ENCODE assay signal across 11 mouse cellular contexts in genomic region chr4:134641711-134642516, GRCm38 (mm10).
A peak's percentile ranks its signal among the peaks of the same experiment; 100 is the strongest.
DNase-seq lines count a peak whose midpoint lies in the region; ATAC-seq and TF ChIP-seq lines count a peak whose summit lies in the region.
"Had no signal": no experiment of that assay in that cellular context is flagged by ENCODE, and none has a peak within 500 bp of the region (broad histone marks: within the 10 kb centered on the region; RNA-seq: fewer than 3 reads in every experiment).

No protein-coding gene starts in this region.

- DNase-seq in heart, embryonic 10.5 days (ENCODE audit: low spot score), result no peak
- no peak for DNase-seq in heart, adult 8-10 months (ENCODE audit: low spot score)
- peak; percentile 19 for DNase-seq in thymus, adult 2 months
- DNase-seq in thymus, adult 18-20 months, result no peak
- no peak for DNase-seq in kidney, postnatal 14 days
- DNase-seq in kidney, adult 2 months, result no peak
- DNase-seq: spleen, adult 18-20 months had no signal

- WGBS in heart, embryonic 10.5 days, result 84% methylated on average over 30 of the region's 30 CpGs
- WGBS in thymus, adult 2 months, result 38% methylated on average over 30 of the region's 30 CpGs
- WGBS in neural tube, embryonic 14.5 days, result 79% methylated on average over 30 of the region's 30 CpGs
- 80% methylated on average over 30 of the region's 30 CpGs for WGBS in kidney, adult 2 months
- 79% methylated on average over 30 of the region's 30 CpGs for WGBS in kidney, embryonic 15.5 days

- no peak for ATAC-seq in neural tube, embryonic 14.5 days (ENCODE audit: low read depth)
- no peak for ATAC-seq in kidney, embryonic 15.5 days (replicated peaks; ENCODE audit: low FRiP score)

- no peak for TF ChIP-seq POLR2A in thymus, adult 2 months (IDR thresholded peaks at IDR 0.05; ENCODE audit: control insufficient read depth, extremely low read depth, insufficient read depth, low read length, poor library complexity)
- TF ChIP-seq POLR2A in kidney, adult 2 months (IDR thresholded peaks at IDR 0.05; ENCODE audit: low read depth, low read length), result no peak

- H3K4me3 ChIP-seq in heart, embryonic 10.5 days, result no peak overlapping the region
- H3K4me3 ChIP-seq in thymus, adult 2 months (ENCODE audit: control insufficient read depth, insufficient read depth, low read length), result no peak overlapping the region
- no peak overlapping the region for H3K4me3 ChIP-seq in neural tube, embryonic 14.5 days (ENCODE audit: low read depth, low read length)
- no peak overlapping the region for H3K4me3 ChIP-seq in kidney, adult 2 months (ENCODE audit: insufficient read depth, low read depth, low read length)
- no peak overlapping the region for H3K4me3 ChIP-seq in kidney, embryonic 15.5 days (replicated peaks)
- H3K4me3 ChIP-seq: lung, embryonic 15.5 days had no signal

- no peak overlapping the region for H3K4me2 ChIP-seq in neural tube, embryonic 14.5 days (ENCODE audit: low read depth, low read length)
- H3K4me2 ChIP-seq in kidney, embryonic 15.5 days, result no peak overlapping the region
- H3K4me2 ChIP-seq: lung, embryonic 15.5 days had no signal

- H3K27me3 ChIP-seq in heart, embryonic 10.5 days (ENCODE audit: insufficient read depth, poor library complexity, severe bottlenecking), result no peaks in the 10 kb centered on the region
- H3K27me3 ChIP-seq in thymus, adult 2 months (ENCODE audit: control insufficient read depth, insufficient read depth, low read length), result no peaks in the 10 kb centered on the region
- H3K27me3 ChIP-seq in neural tube, embryonic 14.5 days (ENCODE audit: control insufficient read depth, insufficient read depth, low read length), result no peaks in the 10 kb centered on the region
- no peaks in the 10 kb centered on the region for H3K27me3 ChIP-seq in kidney, adult 2 months (replicated peaks; ENCODE audit: control insufficient read depth, insufficient read depth, low read length)
- H3K27me3 ChIP-seq in kidney, embryonic 15.5 days, result no peaks in the 10 kb centered on the region
- H3K27me3 ChIP-seq: CH12.LX; lung, embryonic 15.5 days had no signal

- no peak for TF ChIP-seq CTCF in thymus, adult 2 months (IDR thresholded peaks at IDR 0.05; ENCODE audit: borderline replicate concordance, control insufficient read depth, extremely low read depth, insufficient read depth, low read length, poor library complexity)
- TF ChIP-seq CTCF in kidney, adult 2 months (conservative IDR thresholded peaks at IDR 0.05; ENCODE audit: insufficient read depth, insufficient read length, low read depth, low read length), result no peak

- H3K27ac ChIP-seq in heart, embryonic 10.5 days, result peak overlapping the region; percentile 44; the same call in 1 of the 2 replicates
- peak overlapping the region; percentile 14; the same call in 1 of the 2 replicates for H3K27ac ChIP-seq in thymus, adult 2 months (ENCODE audit: control insufficient read depth, insufficient read depth, low read length)
- 0 out of 2 replicates have a peak overlapping the region, but pooled peaks have one; percentile 4 for H3K27ac ChIP-seq in neural tube, embryonic 14.5 days (ENCODE audit: low read depth, low read length)
- no peak overlapping the region for H3K27ac ChIP-seq in kidney, adult 2 months (ENCODE audit: insufficient read depth, low read depth, low read length)
- no peak overlapping the region for H3K27ac ChIP-seq in kidney, embryonic 15.5 days
- H3K27ac ChIP-seq: lung, embryonic 15.5 days had no signal

- peak overlapping the region; percentile 16; the same call in 1 of the 2 replicates for H3K9ac ChIP-seq in neural tube, embryonic 14.5 days (replicated peaks; ENCODE audit: low read depth, low read length)
- no peak overlapping the region for H3K9ac ChIP-seq in kidney, embryonic 15.5 days
- H3K9ac ChIP-seq: lung, embryonic 15.5 days had no signal

- H3K9me3 ChIP-seq in heart, embryonic 10.5 days, result no peaks in the 10 kb centered on the region
- H3K9me3 ChIP-seq in neural tube, embryonic 14.5 days (ENCODE audit: control insufficient read depth, low read length), result no peaks in the 10 kb centered on the region
- 0 out of 2 replicates have a peak, but pooled peaks cover 2% of the 10 kb centered on the region for H3K9me3 ChIP-seq in kidney, embryonic 15.5 days (replicated peaks)

- peaks cover 13% of the 10 kb centered on the region; the same call in 1 of the 2 replicates for H3K36me3 ChIP-seq in heart, embryonic 10.5 days
- H3K36me3 ChIP-seq in thymus, adult 2 months (ENCODE audit: control insufficient read depth, insufficient read depth, low read length), result no peaks in the 10 kb centered on the region
- H3K36me3 ChIP-seq in neural tube, embryonic 14.5 days (ENCODE audit: control insufficient read depth, insufficient read depth, low read length), result no peaks in the 10 kb centered on the region
- H3K36me3 ChIP-seq in kidney, adult 2 months (ENCODE audit: control insufficient read depth, insufficient read depth, low read length), result no peaks in the 10 kb centered on the region
- H3K36me3 ChIP-seq in kidney, embryonic 15.5 days, result no peaks in the 10 kb centered on the region
- H3K36me3 ChIP-seq: lung, embryonic 15.5 days had no signal

- peaks cover 58% of the 10 kb centered on the region for H3K4me1 ChIP-seq in heart, embryonic 10.5 days
- H3K4me1 ChIP-seq in thymus, adult 2 months (replicated peaks; ENCODE audit: control insufficient read depth, insufficient read depth, low read length), result peaks cover 27% of the 10 kb centered on the region
- H3K4me1 ChIP-seq in neural tube, embryonic 14.5 days (ENCODE audit: control insufficient read depth, insufficient read depth, low read length), result no peaks in the 10 kb centered on the region
- no peaks in the 10 kb centered on the region for H3K4me1 ChIP-seq in kidney, adult 2 months (ENCODE audit: control insufficient read depth, insufficient read depth, low read length)
- H3K4me1 ChIP-seq in kidney, embryonic 15.5 days, result 0 out of 2 replicates have a peak, but pooled peaks cover 12% of the 10 kb centered on the region
- H3K4me1 ChIP-seq: lung, embryonic 15.5 days had no signal

Comparison
In these comparisons a context has a peak if more than half of its experiments do, and no peak if none do; other contexts are left out.
1. H3K27ac ChIP-seq: peak in heart, embryonic 10.5 days (single experiment), thymus, adult 2 months (single experiment) and neural tube, embryonic 14.5 days (single experiment); none in kidney, adult 2 months (single experiment) and kidney, embryonic 15.5 days (single experiment).